Mouse (Mus musculus): ENCODE data around the gene Ypel5.

DNA sequence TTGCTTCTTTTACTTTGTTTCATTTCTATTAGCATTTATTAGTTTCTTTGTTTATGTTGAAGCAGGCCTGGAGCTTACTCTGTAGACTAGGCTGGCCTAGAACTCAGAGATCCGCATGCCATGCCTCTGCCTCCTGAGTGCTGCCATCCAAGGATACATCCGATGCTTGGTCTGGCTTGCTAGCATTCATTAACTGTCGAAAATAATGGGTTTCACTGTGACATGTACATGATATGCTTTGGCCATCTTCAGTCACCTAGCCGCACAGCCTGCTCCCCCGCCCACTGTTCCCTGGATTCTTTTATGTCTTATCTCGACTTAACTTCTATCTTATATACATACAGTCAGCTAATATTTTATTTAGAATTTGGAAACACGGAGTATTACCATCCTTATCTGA, 60.8 kb downstream of the Ypel5 start:
- TF ChIP-seq CTCF (IDR thresholded peaks at IDR 0.05; ENCODE audit: control insufficient read depth, insufficient read depth, low read length) (no peak), POLR2A (IDR thresholded peaks at IDR 0.05; ENCODE audit: borderline replicate concordance, control insufficient read depth, low read depth, low read length) (no peak)

Measured in bone marrow, adult 2 months (tissue).